In genomic region chr14:28505051-28505585, GRCm38 (mm10) we compare ENCODE assay signal across 8 mouse cellular contexts. TPM values are rescaled to one million over a fixed set of nuclear protein-coding genes. Genes with fewer than 3 reads are reported as not detected.
DNase-seq lines count a peak whose midpoint lies in the region; ATAC-seq lines count a peak whose summit lies in the region.

No protein-coding gene starts in this region.

- WGBS in hindbrain, embryonic 16.5 days: under 1% methylated on average over 22 of the region's 22 CpGs
- WGBS in limb, embryonic 15.5 days: under 1% methylated on average over 22 of the region's 22 CpGs
- under 1% methylated on average over 22 of the region's 22 CpGs for WGBS in neural tube, embryonic 14.5 days

- H3K4me3 ChIP-seq in hindbrain, embryonic 16.5 days (ENCODE audit: low read length): peak overlapping the region; percentile 51
- peak overlapping the region; percentile 73 for H3K4me3 ChIP-seq in limb, embryonic 15.5 days
- H3K4me3 ChIP-seq in neural tube, embryonic 14.5 days (ENCODE audit: low read depth, low read length): peak overlapping the region; percentile 59

- H3K36me3 ChIP-seq in hindbrain, embryonic 16.5 days (ENCODE audit: control insufficient read depth, insufficient read depth, low read length): no peaks in the 10 kb centered on the region
- H3K36me3 ChIP-seq in limb, embryonic 15.5 days: no peaks in the 10 kb centered on the region
- no peaks in the 10 kb centered on the region for H3K36me3 ChIP-seq in neural tube, embryonic 14.5 days (ENCODE audit: control insufficient read depth, insufficient read depth, low read length)

- no peaks in the 10 kb centered on the region; the same call in 1 of the 2 replicates for H3K27me3 ChIP-seq in hindbrain, embryonic 16.5 days (replicated peaks; ENCODE audit: control insufficient read depth, insufficient read depth, low read length)
- H3K27me3 ChIP-seq in limb, embryonic 15.5 days: peaks cover 2% of the 10 kb centered on the region; the same call in 1 of the 2 replicates
- H3K27me3 ChIP-seq in neural tube, embryonic 14.5 days (ENCODE audit: control insufficient read depth, insufficient read depth, low read length): peaks cover 13% of the 10 kb centered on the region

- peak overlapping the region; percentile 82 for H3K27ac ChIP-seq in hindbrain, embryonic 16.5 days (ENCODE audit: low read depth, low read length)
- peak overlapping the region; percentile 98 for H3K27ac ChIP-seq in limb, embryonic 15.5 days
- H3K27ac ChIP-seq in neural tube, embryonic 14.5 days (ENCODE audit: low read depth, low read length): peak overlapping the region; percentile 66

- H3K4me2 ChIP-seq in hindbrain, embryonic 16.5 days (ENCODE audit: low read length): peak overlapping the region; percentile 69
- H3K4me2 ChIP-seq in limb, embryonic 15.5 days: peak overlapping the region; percentile 86
- H3K4me2 ChIP-seq in neural tube, embryonic 14.5 days (ENCODE audit: low read depth, low read length): peak overlapping the region; percentile 95

- DNase-seq in cerebellum, postnatal 10 days: peak; percentile 60 to 63
- DNase-seq in cerebellum, adult 18-20 months: no peak
- DNase-seq in adrenal gland, postnatal 36 days: peak; percentile 63 to 64
- peak; percentile 31 for DNase-seq in gastrocnemius, adult 18-20 months (ENCODE audit: low spot score)
- DNase-seq in spleen, postnatal 36 days (ENCODE audit: low spot score in 2 of 2): no peak

- H3K9ac ChIP-seq in hindbrain, embryonic 16.5 days (ENCODE audit: low read depth, low read length): peak overlapping the region; percentile 77
- H3K9ac ChIP-seq in limb, embryonic 15.5 days: peak overlapping the region; percentile 81
- H3K9ac ChIP-seq in neural tube, embryonic 14.5 days (replicated peaks; ENCODE audit: low read depth, low read length): peak overlapping the region; percentile 65

- peak; percentile 66 for ATAC-seq in hindbrain, embryonic 16.5 days
- ATAC-seq in limb, embryonic 15.5 days (ENCODE audit: insufficient number of reproducible peaks, low FRiP score, low TSS enrichment, low read depth): peak; percentile 33; the same call in 1 of the 2 replicates
- peak; percentile 36; the same call in 1 of the 2 replicates for ATAC-seq in neural tube, embryonic 14.5 days (ENCODE audit: low read depth)

- H3K9me3 ChIP-seq in hindbrain, embryonic 16.5 days (ENCODE audit: control insufficient read depth, low read length): no peaks in the 10 kb centered on the region
- no peaks in the 10 kb centered on the region for H3K9me3 ChIP-seq in limb, embryonic 15.5 days
- no peaks in the 10 kb centered on the region for H3K9me3 ChIP-seq in neural tube, embryonic 14.5 days (ENCODE audit: control insufficient read depth, low read length)

- H3K4me1 ChIP-seq in hindbrain, embryonic 16.5 days (ENCODE audit: control insufficient read depth, insufficient read depth, low read depth, low read length): peaks cover 28% of the 10 kb centered on the region
- H3K4me1 ChIP-seq in limb, embryonic 15.5 days: peaks cover 30% of the 10 kb centered on the region
- peaks cover 16% of the 10 kb centered on the region for H3K4me1 ChIP-seq in neural tube, embryonic 14.5 days (ENCODE audit: control insufficient read depth, insufficient read depth, low read length)

RNA-seq across cellular contexts. Expression of gene Wnt5a, which starts 0.6 kb away (rescaled TPM):
- total RNA-seq in adrenal gland, postnatal 36 days (2021): 10 to 100 TPM; 25.8 to 44.3 TPM
- 1 to 10 TPM; 3.4 to 5.6 TPM for total RNA-seq in gastrocnemius, adult 18-20 months (2021)
- polyA plus RNA-seq in hindbrain, embryonic 16.5 days (2015; fragmentation: Nextera tagmentation; extraction: Ambion mirVana): 17.8 and 24.2 TPM in 2 replicates
- polyA plus RNA-seq in limb, embryonic 15.5 days (2015; fragmentation: Nextera tagmentation; extraction: Ambion mirVana): 100 and 102 TPM in 2 replicates
- polyA plus RNA-seq in neural tube, embryonic 14.5 days (2014; fragmentation: Nextera tagmentation; extraction: Ambion mirVana): 14.2 and 16.6 TPM in 2 replicates

Comparison
In these comparisons a context has a peak if more than half of its experiments do, and no peak if none do; other contexts are left out.
1. DNase-seq: peak in cerebellum, postnatal 10 days (2 of 2), adrenal gland, postnatal 36 days (2 of 2) and gastrocnemius, adult 18-20 months (single experiment); none in cerebellum, adult 18-20 months (0 of 2) and spleen, postnatal 36 days (0 of 2).
2. Peak in every context shown above with its lines, with median percentiles within 50 percentile points of each other: ATAC-seq, H3K27ac ChIP-seq, H3K4me2 ChIP-seq, H3K4me3 ChIP-seq and H3K9ac ChIP-seq.